Mouse (Mus musculus): Measurements from ENCODE around the gene Agap1.

Gene Agap1

GRCm38 (mm10) chr1:89563399-89563798 is 108.8 kb downstream of the Agap1 start:
- no peak for DNase-seq (ENCODE audit: low read depth, low spot score)
- H3K36me3 ChIP-seq (ENCODE audit: control insufficient read depth, insufficient read depth, low read length, poor library complexity, severe bottlenecking): no peaks in the 10 kb centered on the region
- H3K27me3 ChIP-seq (ENCODE audit: control insufficient read depth, insufficient read depth, low read length, poor library complexity, severe bottlenecking): no peaks in the 10 kb centered on the region

- Histone ChIP-seq H3K36me3 (ENCODE audit: control insufficient read depth, insufficient read depth, low read length, poor library complexity, severe bottlenecking) (no peaks in the 10 kb centered on the region), H3K27me3 (ENCODE audit: control insufficient read depth, insufficient read depth, low read length, poor library complexity, severe bottlenecking) (no peaks in the 10 kb centered on the region)
- DNase-seq (ENCODE audit: low read depth, low spot score): no peak
These were observed 112.2 kb downstream of the Agap1 start for GRCm38 (mm10) chr1:89566578-89567488.

- Histone ChIP-seq H3K36me3 (ENCODE audit: control insufficient read depth, insufficient read depth, low read length, poor library complexity, severe bottlenecking) (no peaks in the 10 kb centered on the region), H3K27me3 (ENCODE audit: control insufficient read depth, insufficient read depth, low read length, poor library complexity, severe bottlenecking) (no peaks in the 10 kb centered on the region)
- DNase-seq (ENCODE audit: low read depth, low spot score): no peak
These were observed 114.2 kb downstream of the Agap1 start for GRCm38 (mm10) chr1:89568546-89569405.

GRCm38 (mm10) chr1:89570522-89571299 is 116.1 kb downstream of the Agap1 start:
- DNase-seq (ENCODE audit: low read depth, low spot score): no peak
- H3K36me3 ChIP-seq (ENCODE audit: control insufficient read depth, insufficient read depth, low read length, poor library complexity, severe bottlenecking): no peaks in the 10 kb centered on the region
- H3K27me3 ChIP-seq (ENCODE audit: control insufficient read depth, insufficient read depth, low read length, poor library complexity, severe bottlenecking): no peaks in the 10 kb centered on the region

GRCm38 (mm10) chr1:89573486-89573885 is 118.9 kb downstream of the Agap1 start:
- DNase-seq (ENCODE audit: low read depth, low spot score): no peak
- no peaks in the 10 kb centered on the region for H3K36me3 ChIP-seq (ENCODE audit: control insufficient read depth, insufficient read depth, low read length, poor library complexity, severe bottlenecking)
- no peaks in the 10 kb centered on the region for H3K27me3 ChIP-seq (ENCODE audit: control insufficient read depth, insufficient read depth, low read length, poor library complexity, severe bottlenecking)

- Histone ChIP-seq H3K36me3 (ENCODE audit: control insufficient read depth, insufficient read depth, low read length, poor library complexity, severe bottlenecking) (no peaks in the 10 kb centered on the region), H3K27me3 (ENCODE audit: control insufficient read depth, insufficient read depth, low read length, poor library complexity, severe bottlenecking) (no peaks in the 10 kb centered on the region)
- DNase-seq (ENCODE audit: low read depth, low spot score): no peak
These were observed 120.6 kb downstream of the Agap1 start for GRCm38 (mm10) chr1:89574941-89575890.

GRCm38 (mm10) chr1:89576174-89576890 is 121.7 kb downstream of the Agap1 start:
- Histone ChIP-seq H3K27me3 (ENCODE audit: control insufficient read depth, insufficient read depth, low read length, poor library complexity, severe bottlenecking) (no peaks in the 10 kb centered on the region), H3K36me3 (ENCODE audit: control insufficient read depth, insufficient read depth, low read length, poor library complexity, severe bottlenecking) (no peaks in the 10 kb centered on the region)
- DNase-seq (ENCODE audit: low read depth, low spot score): no peak

- Histone ChIP-seq H3K27me3 (ENCODE audit: control insufficient read depth, insufficient read depth, low read length, poor library complexity, severe bottlenecking) (no peaks in the 10 kb centered on the region), H3K36me3 (ENCODE audit: control insufficient read depth, insufficient read depth, low read length, poor library complexity, severe bottlenecking) (no peaks in the 10 kb centered on the region)
- DNase-seq (ENCODE audit: low read depth, low spot score): no peak
These were observed 122.4 kb downstream of the Agap1 start for GRCm38 (mm10) chr1:89576985-89577384.

GRCm38 (mm10) chr1:89580031-89580998 is 125.7 kb downstream of the Agap1 start:
- Histone ChIP-seq H3K27me3 (ENCODE audit: control insufficient read depth, insufficient read depth, low read length, poor library complexity, severe bottlenecking) (no peaks in the 10 kb centered on the region), H3K36me3 (ENCODE audit: control insufficient read depth, insufficient read depth, low read length, poor library complexity, severe bottlenecking) (no peaks in the 10 kb centered on the region)
- no peak for DNase-seq (ENCODE audit: low read depth, low spot score)

- DNase-seq (ENCODE audit: low read depth, low spot score): no peak
- Histone ChIP-seq H3K27me3 (ENCODE audit: control insufficient read depth, insufficient read depth, low read length, poor library complexity, severe bottlenecking) (no peaks in the 10 kb centered on the region), H3K36me3 (ENCODE audit: control insufficient read depth, insufficient read depth, low read length, poor library complexity, severe bottlenecking) (no peaks in the 10 kb centered on the region)
These were observed 126.6 kb downstream of the Agap1 start for GRCm38 (mm10) chr1:89580999-89581765.

GRCm38 (mm10) chr1:89581766-89582125 is 127.1 kb downstream of the Agap1 start:
- Histone ChIP-seq H3K36me3 (ENCODE audit: control insufficient read depth, insufficient read depth, low read length, poor library complexity, severe bottlenecking) (no peaks in the 10 kb centered on the region), H3K27me3 (ENCODE audit: control insufficient read depth, insufficient read depth, low read length, poor library complexity, severe bottlenecking) (no peaks in the 10 kb centered on the region)

GRCm38 (mm10) chr1:89583369-89583768 is 128.8 kb downstream of the Agap1 start:
- Histone ChIP-seq H3K36me3 (ENCODE audit: control insufficient read depth, insufficient read depth, low read length, poor library complexity, severe bottlenecking) (no peaks in the 10 kb centered on the region), H3K27me3 (ENCODE audit: control insufficient read depth, insufficient read depth, low read length, poor library complexity, severe bottlenecking) (no peaks in the 10 kb centered on the region)
- no peak for DNase-seq (ENCODE audit: low read depth, low spot score)

More at GRCm38 (mm10) chr1:89581766-89582125, 127.1 kb downstream of the Agap1 start:
- no peak for DNase-seq (ENCODE audit: low read depth, low spot score)
